Mouse (Mus musculus) stomach, postnatal 0 days (tissue): ENCODE results near the gene Rbm28.

ENCODE experiments used
- CTCF ChIP-seq: IDR thresholded peaks from 2 replicates; pipeline ENCODE4 v1.5.1; 2016; ENCODE audit warnings: antibody characterized with exemption, low read depth, mild to moderate bottlenecking, moderate library complexity
- EP300 ChIP-seq: optimal IDR thresholded peaks from 2 replicates; pipeline ENCODE3; 2016; ENCODE audit warnings: antibody characterized with exemption

DNA sequence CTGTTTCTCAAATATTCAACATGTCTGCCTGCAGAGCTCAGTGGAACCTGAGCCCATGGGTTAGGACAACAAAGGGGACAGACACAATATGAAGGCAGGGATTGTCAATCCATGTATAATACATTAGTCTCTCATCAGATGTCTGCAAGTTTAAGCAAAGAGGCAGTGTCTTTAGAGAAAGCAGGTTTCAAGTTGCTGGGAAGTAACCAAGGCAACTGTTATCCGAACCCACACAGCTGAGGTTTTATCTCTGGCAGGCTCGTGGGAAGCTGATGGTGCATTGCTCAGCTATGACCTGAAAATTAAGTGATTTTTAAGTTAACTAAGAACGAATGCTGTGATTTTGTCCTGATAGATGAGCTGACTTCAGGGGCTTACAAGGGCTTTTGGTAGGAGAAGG, 64.4 kb downstream of the Rbm28 start:
- TF ChIP-seq CTCF = no peak
- no peak for TF ChIP-seq EP300
